Mouse (Mus musculus): Measurements from ENCODE around the gene Snd1.

DNA sequence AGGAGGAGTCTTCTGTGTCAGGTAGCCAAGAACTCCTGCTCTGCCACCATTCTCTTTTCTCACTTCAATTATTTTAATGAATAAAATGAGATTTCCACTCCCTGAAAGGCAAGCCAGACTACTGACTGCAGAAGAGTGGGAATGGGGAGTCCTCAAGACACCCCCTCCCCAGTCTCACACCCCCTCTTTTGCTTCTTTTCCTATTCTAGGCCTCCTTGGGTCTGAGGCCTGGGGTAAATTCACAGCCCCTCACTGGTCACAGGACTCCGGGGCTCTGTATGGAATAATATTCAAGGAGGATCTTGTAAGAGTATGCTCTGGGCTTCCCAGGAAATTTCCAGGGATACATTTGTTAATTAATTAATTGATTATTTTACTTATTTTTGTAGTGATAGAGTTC is 507.9 kb downstream of the Snd1 start:
- no peak for TF ChIP-seq CTCF (IDR thresholded peaks at IDR 0.05)
- no peak for TF ChIP-seq EP300 (IDR thresholded peaks at IDR 0.05)

All from lung, postnatal 0 days (tissue).